Mouse (Mus musculus) adrenal gland, postnatal 10 days (tissue): ENCODE measurements around the gene Plxna2. TPM values are rescaled to one million over a fixed set of nuclear protein-coding genes. Genes with fewer than 3 reads are reported as not detected.

Source experiments
- DNase-seq: peaks from one replicate; pipeline ENCODE4 v3.0.0; 2021; ENCODE audit warnings: mixed read lengths
- long read RNA-seq, 2 experiments: library from polyadenylated mRNA; stranded (forward); transcript quantifications; one replicate each; pipeline ENCODE4 v2.0.0; 2021
- total RNA-seq, 2 experiments: library from RNA; stranded (reverse); gene quantifications; 2 replicates each; pipeline ENCODE4 v1.2.3; 2021

The Plxna2 gene
- 10 to 100 TPM; 14.2 to 16.8 TPM for total RNA-seq
- long read RNA-seq, experiment 1, partial matches to known transcripts, result 0 of 3 reads
- long read RNA-seq, experiment 1, other reads (novel, unspliced or antisense), result 3 of 3 reads
- long read RNA-seq, experiment 2, partial matches to known transcripts, result 1 of 3 reads
- long read RNA-seq, experiment 2, other reads (novel, unspliced or antisense), result 2 of 3 reads

DNA sequence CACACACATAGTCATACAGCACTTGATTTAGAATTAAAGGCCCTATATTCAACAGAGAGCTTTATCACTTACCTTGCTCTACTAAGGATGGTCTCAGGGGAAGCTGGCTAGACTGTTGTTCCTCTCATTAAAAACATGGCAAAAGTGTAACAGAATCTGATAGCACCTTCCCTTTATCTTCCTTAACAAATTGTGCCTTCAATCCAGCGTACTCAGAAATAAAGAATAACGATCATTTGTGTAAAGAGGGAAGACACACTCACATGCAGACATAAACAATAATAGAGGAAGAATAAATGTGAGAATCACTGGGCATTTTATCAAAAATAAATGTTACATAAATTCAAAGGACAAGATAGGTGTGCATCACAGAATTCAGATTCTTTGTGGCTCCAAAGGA, at the start of gene Plxna2:
Gene Plxna2, plus strand, starts transcription at position 301 of the 400 bp plus-strand sequence.
- DNase-seq, result no peak

DNA sequence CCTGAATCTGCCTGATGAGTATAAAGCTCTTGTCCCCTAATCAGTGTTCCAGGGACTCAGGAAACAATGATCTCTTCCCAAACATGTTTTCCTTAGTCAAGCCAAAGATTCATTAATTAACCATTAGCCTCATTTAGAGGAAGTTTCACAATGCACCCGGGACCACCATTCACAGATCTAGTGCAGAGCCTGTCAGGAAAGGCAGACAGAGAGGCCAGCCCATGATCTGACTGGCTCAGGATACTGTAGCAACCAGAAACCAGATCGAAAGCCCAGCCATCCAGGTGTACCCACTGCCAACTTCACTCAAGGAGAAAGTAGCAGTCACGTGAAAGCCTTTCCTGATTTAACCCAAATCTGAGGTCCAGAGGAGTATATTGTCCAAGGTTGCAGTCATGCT, 44.1 kb upstream of the Plxna2 start:
- no peak for DNase-seq

DNA sequence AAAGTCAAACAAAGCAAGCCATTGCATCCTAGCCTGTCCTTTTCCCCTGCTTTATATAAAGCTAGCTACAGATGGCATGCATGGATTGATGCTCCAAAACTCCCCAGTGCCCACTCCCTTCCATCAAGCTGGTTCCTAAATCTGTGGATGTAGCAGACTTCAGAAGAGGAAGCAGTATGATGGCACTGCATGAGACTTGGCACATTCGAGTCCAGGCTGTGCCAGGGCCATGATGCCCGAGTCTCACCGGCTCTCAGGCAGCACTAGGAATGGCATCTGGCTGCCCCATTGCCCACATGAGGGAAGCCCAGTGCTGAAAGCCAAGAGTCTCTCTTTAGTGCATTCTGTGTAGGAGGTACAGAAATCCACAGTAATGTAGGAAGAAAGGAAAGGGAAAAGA, 39.7 kb upstream of the Plxna2 start:
- no peak for DNase-seq

DNA sequence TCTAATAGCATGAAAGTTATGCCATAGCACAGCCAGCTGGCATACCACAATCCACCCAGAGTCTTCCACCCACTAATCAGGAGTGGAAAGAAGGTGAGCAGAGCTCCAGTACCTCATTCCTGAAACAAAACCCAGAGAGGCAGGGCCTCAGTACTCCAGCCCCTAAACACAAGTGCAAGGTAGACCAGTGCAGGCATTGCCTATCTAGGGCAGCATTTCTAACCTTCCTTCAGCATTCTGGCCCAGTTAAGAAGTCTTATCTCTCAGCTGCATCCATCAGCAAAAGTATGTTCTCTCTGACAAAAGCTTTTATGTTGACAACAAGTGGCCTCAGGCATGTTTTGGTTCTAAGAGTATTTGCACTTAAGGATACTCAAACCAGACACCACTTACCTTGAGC, 37.5 kb upstream of the Plxna2 start:
- DNase-seq, result no peak

DNA sequence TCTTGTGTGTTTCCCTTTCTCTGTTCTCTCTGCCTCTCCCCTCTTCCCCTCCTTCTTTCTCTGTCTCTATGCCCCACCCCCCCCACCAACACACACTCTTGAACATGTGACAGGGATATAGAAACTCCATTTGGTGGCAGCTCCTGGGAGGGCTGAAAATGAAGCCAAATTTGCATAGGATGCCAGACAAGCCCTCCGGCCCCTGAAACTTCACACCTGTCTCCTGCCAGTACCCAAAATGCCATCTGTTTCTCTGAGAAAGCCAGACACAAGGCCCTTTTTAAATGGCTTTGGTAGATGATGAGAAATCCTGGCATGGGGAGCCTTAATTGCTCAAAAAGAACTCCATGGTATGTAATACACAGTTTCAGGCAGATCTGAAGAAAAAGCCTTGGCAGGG, 31.3 kb upstream of the Plxna2 start:
- DNase-seq, result no peak

DNA sequence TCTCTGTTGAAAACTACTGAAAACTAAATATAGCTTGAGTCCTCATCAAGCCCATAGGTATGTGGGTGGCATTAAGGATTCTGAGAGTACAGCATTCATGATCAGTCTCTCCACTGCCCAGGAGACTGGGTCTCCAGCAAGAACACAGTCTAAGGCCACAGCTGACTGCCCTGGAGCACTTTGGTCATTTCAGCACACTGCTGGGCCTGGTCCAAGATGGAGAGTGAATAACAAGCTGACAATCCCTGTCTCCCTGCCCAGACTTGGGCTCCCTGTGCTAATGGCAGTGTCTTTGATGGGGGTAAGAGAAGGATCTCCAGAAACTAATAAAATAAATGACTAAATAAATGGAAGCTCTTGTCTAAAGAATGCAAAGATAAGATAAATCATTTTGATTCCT, 30.5 kb upstream of the Plxna2 start:
- DNase-seq, result peak; percentile 43

DNA sequence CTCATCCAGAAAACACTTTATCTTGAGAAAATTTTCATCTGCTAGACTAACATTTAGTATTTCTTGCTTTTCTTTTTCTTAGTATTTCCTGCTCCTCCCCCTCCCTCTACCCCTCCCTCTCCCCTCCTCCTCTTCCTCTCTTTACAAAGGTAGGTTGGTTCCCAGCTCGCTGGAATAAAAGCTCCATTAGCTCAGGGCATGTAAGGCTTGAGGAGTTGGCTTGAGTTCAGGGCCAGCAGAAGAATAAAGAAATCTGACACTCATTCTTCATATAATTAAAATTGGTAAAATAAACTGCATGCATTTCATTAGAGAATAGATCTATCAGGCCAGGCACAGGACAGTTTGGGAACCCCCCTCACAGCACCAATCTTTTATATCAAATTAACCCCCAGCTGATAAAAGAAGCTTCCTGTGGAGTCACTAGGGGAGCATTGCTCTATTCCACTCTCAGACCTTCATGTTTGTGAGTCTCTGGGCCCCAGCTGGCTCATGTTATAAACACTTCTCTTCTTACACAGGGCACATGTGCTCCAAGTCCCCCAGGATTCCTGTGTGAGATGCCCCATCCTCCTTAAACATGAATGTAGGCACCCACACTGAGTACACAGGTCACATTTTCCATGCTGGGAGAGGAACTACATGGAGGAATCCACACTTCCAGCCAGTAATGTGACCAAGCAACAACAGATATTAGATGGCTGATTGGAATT, 29.9 kb upstream of the Plxna2 start:
- no peak for DNase-seq

DNA sequence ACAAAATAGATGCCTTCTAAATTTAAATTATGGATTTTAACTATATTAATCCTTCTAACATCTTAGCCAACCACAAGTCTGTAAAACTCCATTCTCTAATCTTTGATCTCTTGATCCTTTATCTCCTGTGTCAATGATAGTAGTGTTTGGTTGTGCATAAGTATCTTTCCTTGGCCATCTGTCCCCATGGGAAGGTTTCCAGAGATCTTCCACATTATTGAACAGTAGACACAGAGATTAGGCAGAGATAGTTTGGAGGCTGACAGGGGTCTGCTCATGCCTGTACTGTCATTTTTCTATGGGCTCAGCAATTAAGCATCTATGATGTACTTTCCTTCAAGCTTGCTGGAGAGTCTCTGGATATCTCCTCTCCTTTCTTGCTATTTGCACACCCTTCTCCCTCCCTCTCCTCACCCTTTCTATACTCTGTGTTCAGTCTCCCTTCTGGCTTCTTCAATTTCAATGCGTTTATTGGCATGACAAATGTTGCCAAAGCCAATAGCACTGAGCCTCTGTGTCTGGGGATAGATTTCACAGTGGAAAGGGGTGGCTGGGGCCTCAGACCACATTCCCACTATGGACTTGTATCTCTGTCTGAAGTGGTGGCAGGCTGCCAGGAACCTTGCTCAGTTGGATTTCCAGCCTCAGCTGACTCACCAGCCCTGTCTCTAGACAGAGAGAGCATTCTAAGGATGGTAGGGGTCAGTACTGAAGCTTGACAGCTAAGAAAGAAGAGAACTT, 29.1 kb upstream of the Plxna2 start:
- DNase-seq, result peak; percentile 77

DNA sequence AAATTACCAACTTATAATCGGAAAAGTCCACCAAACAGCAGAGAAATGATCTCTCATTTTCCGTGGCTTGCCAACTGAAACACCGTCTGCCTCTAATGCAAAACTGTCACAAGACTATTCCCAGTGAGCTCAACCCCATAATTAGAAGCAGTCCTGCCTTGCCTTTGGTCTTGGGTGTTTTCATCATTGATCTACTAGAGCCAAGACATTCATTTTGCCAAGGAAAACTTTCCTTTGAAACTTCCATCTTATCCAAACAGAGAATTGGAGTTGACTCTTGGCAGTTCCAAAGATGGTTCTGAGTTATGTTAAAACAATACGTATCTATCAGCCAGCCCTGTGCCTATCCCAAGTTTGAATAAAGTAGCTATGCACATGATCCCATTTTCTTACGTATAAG, 24.9 kb upstream of the Plxna2 start:
- no peak for DNase-seq

DNA sequence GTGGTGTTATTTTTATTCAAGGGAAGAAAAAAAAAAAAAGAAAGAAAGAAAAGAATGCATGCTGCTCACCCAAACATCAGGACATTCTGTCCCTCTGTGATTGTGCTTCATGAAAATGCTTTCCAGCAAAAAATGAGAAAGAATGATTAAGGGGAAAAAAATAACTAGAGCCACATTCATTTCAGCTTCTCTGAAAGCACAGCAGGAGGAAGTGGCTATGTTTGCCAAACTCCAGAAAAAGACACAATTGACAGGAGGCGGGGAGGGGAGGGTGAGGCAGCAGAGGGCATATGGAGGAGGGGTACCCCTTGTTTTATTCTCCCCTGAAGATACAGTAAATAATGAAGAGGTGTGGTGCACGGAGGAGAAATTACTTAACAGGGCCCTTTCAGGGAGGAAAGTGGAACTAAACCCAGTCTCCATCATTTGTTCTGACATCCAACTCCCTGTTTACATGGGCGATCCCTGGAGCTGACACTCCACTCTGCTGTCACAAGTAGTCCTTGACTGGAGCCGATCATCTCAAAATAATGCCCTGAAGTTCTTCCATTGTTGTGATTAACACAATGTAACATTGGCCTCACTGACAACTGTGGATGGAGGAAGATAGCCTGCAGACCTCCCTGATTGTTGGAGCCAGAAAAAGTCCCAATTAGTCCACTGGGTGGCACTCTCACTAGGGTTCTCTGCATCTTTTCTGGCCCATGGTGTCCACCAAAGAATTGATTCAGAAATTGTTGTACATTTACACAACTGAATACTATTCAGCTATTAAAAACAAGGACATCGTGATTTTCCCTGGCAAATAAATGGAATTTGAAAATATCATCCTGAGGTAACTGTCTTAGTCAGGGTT, 10.4 kb upstream of the Plxna2 start:
- no peak for DNase-seq

DNA sequence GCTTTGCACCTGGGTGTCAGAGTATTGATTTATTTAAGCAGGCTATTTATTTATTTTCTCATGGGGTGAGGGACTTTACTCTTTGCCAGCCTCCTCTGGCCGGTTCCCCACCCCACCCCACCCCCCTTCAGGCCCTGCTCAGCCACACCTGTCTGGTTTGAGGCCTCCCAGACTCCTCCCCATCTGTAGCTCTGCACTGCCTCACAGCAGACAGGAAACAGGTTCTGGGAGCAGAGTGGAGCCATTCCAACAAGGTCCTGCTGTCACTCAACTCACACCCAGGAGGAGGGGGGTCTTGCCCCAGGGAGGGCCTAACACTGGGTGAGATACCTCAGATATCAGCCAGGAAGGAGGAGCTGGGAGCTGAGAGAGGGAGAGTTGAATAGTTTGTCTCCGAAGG, 7.5 kb upstream of the Plxna2 start:
- DNase-seq, result no peak

DNA sequence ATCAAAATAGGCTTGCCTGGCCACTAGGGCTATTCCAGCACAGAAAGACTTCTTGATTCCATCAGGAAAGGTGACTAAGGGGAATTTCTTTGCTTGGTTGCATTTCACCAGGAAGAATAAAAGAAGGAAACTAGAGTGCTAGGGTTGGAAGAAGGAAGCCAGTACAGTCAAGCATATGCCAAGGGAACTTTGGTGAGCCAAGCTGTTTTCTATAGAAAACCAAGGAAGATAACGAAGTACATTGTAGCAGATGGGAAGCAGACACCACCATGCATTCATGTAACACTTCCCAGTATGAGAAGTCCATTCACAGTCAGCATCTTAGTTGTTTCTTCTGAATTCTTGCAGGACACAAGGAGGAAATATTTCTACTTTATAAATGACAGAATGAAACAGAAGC, 5.4 kb upstream of the Plxna2 start:
- no peak for DNase-seq

DNA sequence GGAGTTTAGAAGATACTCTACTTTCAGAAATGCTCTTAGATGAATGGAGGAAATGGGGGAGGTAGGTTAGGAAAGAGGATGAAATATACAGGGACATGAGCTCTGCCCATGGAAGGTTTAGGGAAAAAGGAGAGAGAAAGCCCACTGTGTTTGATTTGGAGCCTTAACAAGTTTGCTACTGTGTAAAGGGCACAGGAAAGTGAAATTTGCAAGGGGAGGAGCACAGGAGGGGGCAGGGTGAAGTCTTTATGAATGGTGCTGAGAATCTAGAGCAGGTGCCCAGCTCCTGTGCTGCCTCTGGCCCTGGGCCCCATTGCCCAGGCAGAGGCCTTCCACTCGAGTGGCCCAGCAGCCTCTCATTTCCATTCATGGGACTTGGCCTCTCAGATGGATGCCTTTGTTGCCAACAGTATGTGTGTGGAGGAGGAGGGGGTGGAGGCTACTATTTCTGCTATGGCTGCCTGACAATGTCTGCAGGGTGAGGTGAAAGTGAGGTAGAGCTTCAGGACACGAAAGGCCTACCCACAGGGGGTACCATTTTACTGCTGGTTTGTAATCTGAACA, 4.7 kb upstream of the Plxna2 start:
- DNase-seq, result no peak

DNA sequence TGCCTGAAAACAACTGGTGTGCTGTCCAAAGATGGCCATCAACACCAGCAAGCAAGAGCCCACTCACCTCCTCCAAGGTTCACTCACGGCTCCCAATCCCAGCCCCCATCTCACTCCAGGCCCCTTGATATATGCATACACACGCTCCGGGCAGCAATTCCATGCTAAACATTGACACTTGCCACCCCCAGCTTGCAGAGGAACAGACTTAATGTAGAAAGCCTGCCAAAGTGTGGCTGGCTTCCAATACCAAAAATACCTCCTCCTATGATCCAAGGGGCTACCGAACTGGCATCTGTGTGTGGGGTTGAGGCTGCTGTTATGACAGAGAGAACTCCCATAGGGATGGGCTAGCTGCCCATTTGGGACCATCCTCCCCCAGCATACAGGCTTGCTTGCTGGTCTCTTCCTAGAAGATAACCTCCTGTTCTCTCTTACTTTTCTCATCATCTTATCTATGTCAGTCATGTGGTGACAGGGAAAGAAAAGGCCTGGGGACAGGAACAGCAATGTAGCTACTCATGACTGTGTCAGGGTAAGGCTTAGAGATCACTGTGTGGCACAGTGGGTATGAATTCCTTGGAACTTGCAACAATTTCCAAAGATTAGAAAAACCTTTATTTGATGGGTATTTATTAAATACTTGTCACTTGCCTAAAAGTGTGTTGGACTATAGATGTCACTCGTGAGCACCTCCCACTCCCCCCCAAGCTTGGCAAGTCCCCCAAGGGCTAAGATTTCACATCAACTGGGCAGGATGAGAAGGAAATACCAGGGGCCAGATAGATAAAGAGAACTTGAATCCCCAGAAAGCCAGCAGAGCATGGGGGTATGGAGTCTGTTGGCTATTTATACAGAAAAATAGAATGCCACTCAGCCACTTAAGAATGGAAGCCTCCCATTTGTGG, 3.8 kb upstream of the Plxna2 start:
- no peak for DNase-seq

DNA sequence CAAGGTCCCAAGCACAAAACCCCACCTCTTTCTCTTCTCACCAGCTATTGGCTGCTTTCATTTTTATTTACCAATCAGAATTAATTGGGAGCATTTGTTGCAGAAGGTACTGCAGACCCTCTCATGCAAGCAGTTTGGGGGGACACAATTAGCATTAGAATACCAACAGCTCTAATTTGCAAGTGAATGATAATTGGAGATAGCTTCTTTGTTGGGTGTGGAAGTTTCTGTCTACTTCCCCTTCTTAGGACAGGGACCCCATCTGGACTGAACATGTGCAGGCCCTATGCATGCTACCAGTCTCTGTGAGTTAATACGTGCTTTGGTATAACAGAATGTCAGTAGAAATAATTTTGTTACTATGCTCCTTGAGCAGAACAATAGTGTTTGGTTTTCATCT, 1.9 kb upstream of the Plxna2 start:
- no peak for DNase-seq

DNA sequence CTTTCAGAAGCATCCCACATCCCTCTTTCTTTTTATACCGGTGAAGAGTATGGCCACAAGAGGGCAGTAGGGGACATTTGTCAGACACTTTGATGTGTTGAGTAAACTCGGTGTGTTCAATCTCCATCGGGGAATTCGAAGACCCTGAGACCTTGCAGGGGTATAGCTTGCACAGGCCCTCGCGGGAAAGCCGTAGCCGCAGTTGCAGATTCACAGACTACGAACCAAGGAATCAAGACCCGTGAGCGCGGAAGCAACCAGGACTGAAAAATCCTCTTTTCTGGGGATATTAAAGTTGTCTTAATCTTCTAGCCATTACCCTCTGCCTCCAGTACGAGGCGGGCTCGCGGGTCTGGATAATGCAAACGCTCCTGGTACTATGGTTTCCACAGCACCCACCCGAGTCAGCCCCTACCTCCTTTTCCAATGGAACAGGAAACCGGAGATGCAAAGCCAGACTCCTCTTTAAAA, 858 bp downstream of the Plxna2 start:
- DNase-seq, result peak; percentile 89

DNA sequence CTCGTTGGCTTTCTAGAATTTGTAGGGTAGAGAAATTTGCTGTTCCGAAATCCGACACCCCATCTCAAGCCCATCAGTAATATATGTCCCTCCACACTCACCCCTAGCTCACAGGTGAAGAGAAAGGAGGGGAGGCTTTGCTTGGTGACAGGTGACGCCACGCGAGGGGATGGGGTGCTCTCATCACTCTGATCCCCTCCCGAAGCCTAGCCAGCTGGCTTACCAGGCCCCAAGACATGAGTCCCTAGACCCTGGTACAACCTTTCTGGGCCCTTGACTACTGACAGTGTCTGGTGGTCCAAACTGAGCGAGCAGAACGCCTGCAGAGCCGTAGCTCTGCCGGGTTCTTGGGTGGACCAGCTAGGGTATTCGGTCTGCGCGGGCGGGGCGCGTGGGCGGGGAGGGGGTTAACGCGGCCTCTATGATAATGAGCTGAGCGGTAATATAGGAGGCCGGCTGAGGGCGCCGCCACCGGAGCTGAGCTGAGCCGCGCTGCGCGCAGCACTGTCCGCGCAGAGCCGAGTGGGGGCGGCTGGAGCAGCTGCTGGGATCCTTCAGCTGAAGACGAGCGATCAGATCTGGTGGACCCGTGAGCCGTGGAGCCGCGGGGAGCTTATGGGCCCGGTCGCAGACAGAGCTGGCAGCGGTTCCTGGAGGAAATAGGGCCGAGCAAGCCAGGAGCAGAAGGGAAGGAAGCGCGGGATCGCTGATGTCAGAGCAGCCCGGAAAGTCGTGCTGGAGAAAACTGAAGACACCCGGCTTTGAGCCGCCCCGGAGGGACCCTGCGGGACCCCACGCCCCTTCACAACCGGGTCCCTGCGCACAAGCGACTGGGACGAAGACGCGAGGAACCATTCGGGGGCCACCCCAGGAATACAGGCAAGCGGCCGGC, 1.6 kb downstream of the Plxna2 start:
- DNase-seq, result peak; percentile 92

DNA sequence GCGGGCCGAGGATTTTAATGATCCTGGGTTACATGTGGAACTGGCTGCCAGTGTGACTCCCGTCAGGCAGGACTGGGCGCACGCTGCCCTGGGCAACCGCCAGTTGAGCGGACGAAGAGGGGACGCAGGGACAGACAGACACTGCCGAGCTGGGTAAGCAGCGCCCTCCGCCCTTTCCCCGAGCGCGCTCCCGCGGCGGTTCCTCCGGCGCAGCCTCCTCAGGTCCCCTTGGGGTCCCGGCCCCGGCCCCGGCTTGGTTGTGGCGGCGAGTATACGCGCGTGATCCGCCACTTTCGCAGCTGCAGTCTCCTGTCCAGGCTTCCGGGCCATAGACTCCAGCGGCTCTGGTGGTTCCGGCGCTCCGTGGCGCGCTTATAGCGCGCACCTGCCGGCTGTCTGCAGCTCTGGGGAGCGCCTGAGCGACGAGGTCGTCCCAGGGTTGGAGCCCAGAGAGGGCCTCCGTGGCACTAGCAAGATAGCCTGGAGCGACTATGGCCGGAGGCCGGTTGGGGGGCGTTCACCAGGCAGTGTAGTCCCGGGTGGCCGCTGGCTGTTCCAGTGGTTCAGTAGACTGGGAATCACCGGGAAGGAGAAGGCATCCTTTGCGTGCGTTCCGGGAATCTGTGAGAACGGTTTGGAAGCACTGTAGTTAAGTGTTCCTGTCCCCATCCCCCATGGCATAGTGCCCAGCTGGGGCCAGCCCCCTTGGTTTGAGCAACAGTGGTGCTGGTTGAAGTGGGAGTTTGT, 2.4 kb downstream of the Plxna2 start:
- DNase-seq, result peak; percentile 75

DNA sequence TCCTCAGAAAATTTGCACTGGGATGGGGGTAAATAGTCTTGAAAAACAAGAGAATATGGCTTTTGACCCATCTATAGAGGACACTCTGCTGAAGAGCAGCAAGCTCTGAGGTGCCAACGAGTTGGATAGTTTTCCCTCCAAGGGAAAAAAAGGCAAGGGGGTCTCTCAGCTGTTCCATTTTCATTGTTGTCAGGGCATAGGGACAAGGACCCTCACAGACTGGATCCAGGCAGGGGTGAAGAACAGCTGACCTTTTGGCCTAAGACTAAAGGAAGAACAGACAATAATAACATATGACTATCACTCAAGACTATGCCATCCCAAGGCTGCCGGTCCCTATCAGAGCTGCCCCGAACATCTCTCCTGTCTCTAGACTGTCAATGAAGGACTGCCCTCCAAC, 4.2 kb downstream of the Plxna2 start:
- DNase-seq, result no peak
